In genomic region chr16:91191663-91192237, GRCm38 (mm10) we compare ENCODE assay signal across 19 mouse cellular contexts. TPM values are rescaled to one million over a fixed set of nuclear protein-coding genes. Genes with fewer than 3 reads are reported as not detected.
DNase-seq lines count a peak whose midpoint lies in the region; ATAC-seq lines count a peak whose summit lies in the region.
"Had no signal": no experiment of that assay in that cellular context is flagged by ENCODE, and none has a peak within 500 bp of the region (broad histone marks: within the 10 kb centered on the region; RNA-seq: fewer than 3 reads in every experiment).

No protein-coding gene starts in this region.

- H3K4me1 ChIP-seq in midbrain, embryonic 10.5 days = peaks cover 28% of the 10 kb centered on the region
- H3K4me1 ChIP-seq in midbrain, embryonic 11.5 days (ENCODE audit: control insufficient read depth, insufficient read depth, low read length) = peaks cover 12% of the 10 kb centered on the region
- H3K4me1 ChIP-seq in midbrain, embryonic 14.5 days (ENCODE audit: control insufficient read depth, insufficient read depth, low read length) = 0 out of 2 replicates have a peak, but pooled peaks cover 7% of the 10 kb centered on the region
- H3K4me1 ChIP-seq: embryonic facial prominence, embryonic 15.5 days had no signal

- no peak for DNase-seq in midbrain, embryonic 10.5 days (ENCODE audit: low spot score)
- no peak for DNase-seq in midbrain, embryonic 11.5 days (ENCODE audit: low spot score, missing footprints)
- peak; percentile 45 to 55 for DNase-seq in layer of hippocampus, adult 8-10 months (ENCODE audit: low spot score in 2 of 2)
- peak; percentile 48 for DNase-seq in midbrain, embryonic 14.5 days
- no peak for DNase-seq in ovary, postnatal 10 days (ENCODE audit: low spot score)
- no peak for DNase-seq in cerebellum, postnatal 4 days (ENCODE audit: low spot score in 2 of 2)
- no peak for DNase-seq in kidney, postnatal 4 days
- DNase-seq: adrenal gland, adult 8-10 months; cerebellum, adult 9-11 months; gastrocnemius, postnatal 36 days; heart, postnatal 10 days; kidney, adult 8-10 months; lung, adult 2 months; thymus, adult 2 months had no signal

- peak overlapping the region; percentile 68 for H3K27ac ChIP-seq in midbrain, embryonic 10.5 days (replicated peaks)
- H3K27ac ChIP-seq in midbrain, embryonic 11.5 days (ENCODE audit: low read depth, low read length) = no peak overlapping the region
- H3K27ac ChIP-seq in midbrain, embryonic 14.5 days (replicated peaks; ENCODE audit: low read depth, low read length) = no peak overlapping the region
- H3K27ac ChIP-seq: embryonic facial prominence, embryonic 15.5 days had no signal

- no peak overlapping the region for H3K4me3 ChIP-seq in midbrain, embryonic 10.5 days
- H3K4me3 ChIP-seq in midbrain, embryonic 11.5 days (ENCODE audit: low read depth, low read length) = no peak overlapping the region
- no peak overlapping the region for H3K4me3 ChIP-seq in midbrain, embryonic 14.5 days (replicated peaks; ENCODE audit: low read depth, low read length)
- H3K4me3 ChIP-seq: embryonic facial prominence, embryonic 15.5 days; megakaryocyte, embryonic 14.5 days had no signal

- peaks cover 7% of the 10 kb centered on the region; the same call in 1 of the 2 replicates for H3K9me3 ChIP-seq in midbrain, embryonic 10.5 days (replicated peaks)
- peaks cover 1% of the 10 kb centered on the region; the same call in 1 of the 2 replicates for H3K9me3 ChIP-seq in midbrain, embryonic 11.5 days (ENCODE audit: control insufficient read depth, low read length)
- H3K9me3 ChIP-seq in midbrain, embryonic 14.5 days (ENCODE audit: control insufficient read depth, low read length) = no peaks in the 10 kb centered on the region
- H3K9me3 ChIP-seq: embryonic facial prominence, embryonic 15.5 days had no signal

- H3K4me2 ChIP-seq in midbrain, embryonic 11.5 days = no peak overlapping the region
- H3K4me2 ChIP-seq in midbrain, embryonic 14.5 days (ENCODE audit: low read length) = no peak overlapping the region
- H3K4me2 ChIP-seq: embryonic facial prominence, embryonic 15.5 days had no signal

- no peak for ATAC-seq in midbrain, embryonic 11.5 days (ENCODE audit: low FRiP score)
- no peak for ATAC-seq in midbrain, embryonic 14.5 days (ENCODE audit: low FRiP score, low TSS enrichment)
- no peak for ATAC-seq in erythroid progenitor cell, adult 5-6 weeks (replicated peaks; ENCODE audit: low FRiP score, poor library complexity, severe bottlenecking)
- ATAC-seq: Patski had no signal

- H3K9ac ChIP-seq in midbrain, embryonic 11.5 days (ENCODE audit: low read length) = no peak overlapping the region
- no peak overlapping the region for H3K9ac ChIP-seq in midbrain, embryonic 14.5 days (replicated peaks; ENCODE audit: low read length)
- H3K9ac ChIP-seq: embryonic facial prominence, embryonic 15.5 days had no signal

- peaks cover 90% of the 10 kb centered on the region for H3K27me3 ChIP-seq in midbrain, embryonic 10.5 days (ENCODE audit: low read depth, poor library complexity, severe bottlenecking)
- peaks cover 21% of the 10 kb centered on the region for H3K27me3 ChIP-seq in midbrain, embryonic 11.5 days (ENCODE audit: control insufficient read depth, insufficient read depth, low read length)
- H3K27me3 ChIP-seq in midbrain, embryonic 14.5 days (ENCODE audit: control insufficient read depth, insufficient read depth, low read length) = peaks cover 9% of the 10 kb centered on the region; the same call in 1 of the 2 replicates

- WGBS in midbrain, embryonic 10.5 days = 78% methylated on average over 9 of the region's 9 CpGs
- 77% methylated on average over 9 of the region's 9 CpGs for WGBS in midbrain, embryonic 11.5 days
- WGBS in midbrain, embryonic 14.5 days = 67% methylated on average over 9 of the region's 9 CpGs

- H3K36me3 ChIP-seq in midbrain, embryonic 10.5 days = no peaks in the 10 kb centered on the region
- H3K36me3 ChIP-seq in midbrain, embryonic 11.5 days (ENCODE audit: control insufficient read depth, insufficient read depth, low read length) = no peaks in the 10 kb centered on the region
- H3K36me3 ChIP-seq in midbrain, embryonic 14.5 days (ENCODE audit: control insufficient read depth, insufficient read depth, low read length) = no peaks in the 10 kb centered on the region
- H3K36me3 ChIP-seq: embryonic facial prominence, embryonic 15.5 days had no signal

RNA-seq across cellular contexts. Expression of gene Olig2, which starts 33.5 kb away (rescaled TPM):
- 7.4 and 7.6 TPM in 2 replicates for polyA plus RNA-seq in midbrain, embryonic 10.5 days (2016; fragmentation: Nextera tagmentation; extraction: Ambion mirVana)
- 6.8 and 7.5 TPM in 2 replicates for polyA plus RNA-seq in midbrain, embryonic 11.5 days (2014; fragmentation: Nextera tagmentation; extraction: Ambion mirVana)
- 10 to 100 TPM; 21.9 to 27.2 (median 24.1) TPM for total RNA-seq in layer of hippocampus, adult 8-10 months (2022)
- 5.6 and 7.8 TPM in 2 replicates for polyA plus RNA-seq in midbrain, embryonic 14.5 days (2014; fragmentation: Nextera tagmentation; extraction: Ambion mirVana)
- not detected in 2 replicates for total RNA-seq in erythroid progenitor cell, adult 5-6 weeks (2015; ENCODE audit: low replicate concordance)
- total RNA-seq in erythroid progenitor cell, adult 5-6 weeks (2017; ENCODE audit: low replicate concordance) = not detected in 2 replicates
- total RNA-seq: adrenal gland, adult 8-10 months; gastrocnemius, postnatal 36 days; heart, postnatal 10 days had no signal
- polyA plus RNA-seq: limb, embryonic 11.5 days; lung, adult 2 months; Patski had no signal

Comparison
In these comparisons a context has a peak if more than half of its experiments do, and no peak if none do; other contexts are left out.
1. DNase-seq: peak in layer of hippocampus, adult 8-10 months (2 of 2) and midbrain, embryonic 14.5 days (single experiment); none in midbrain, embryonic 10.5 days (single experiment), midbrain, embryonic 11.5 days (single experiment), ovary, postnatal 10 days (single experiment), cerebellum, postnatal 4 days (0 of 2) and kidney, postnatal 4 days (0 of 2).